Mouse (Mus musculus): ENCODE data around the gene Dlg4.

- no peak for TF ChIP-seq CTCF (IDR thresholded peaks at IDR 0.05; ENCODE audit: low read depth)
- TF ChIP-seq EP300 (IDR thresholded peaks at IDR 0.05; ENCODE audit: low read depth) = no peak
Measured at GRCm38 (mm10) chr11:70001159-70001558, 15.6 kb upstream of the Dlg4 start.

All from liver, embryonic 14.5 days (tissue).